Mouse (Mus musculus) neural tube, embryonic 15.5 days (tissue): ENCODE measurements at regions not wholly inside any gene's neighbourhood (a gene's known extent, or its start where the extent isn't known, plus 50 kb on each side); places are given as distances from the start of the nearest gene placed in this dataset.

ENCODE experiments used
- ATAC-seq: fragments of 200-750 bp; cut with Nextera tagmentation; 2 replicates; pipeline ENCODE4 v1.8.0; 2017; ENCODE audit warnings: mild to moderate bottlenecking, moderate TSS enrichment, moderate library complexity; ENCODE audit not compliant: low FRiP score
- H3K27ac ChIP-seq: fragments of 300-500 bp; sonication (generic); replicated peaks from 2 replicates; pipeline ENCODE4 v1.5.1; 2015; ENCODE audit warnings: mild to moderate bottlenecking, inconsistent platforms
- H3K27me3 ChIP-seq: fragments of 300-500 bp; sonication (generic); replicated peaks from 2 replicates; pipeline ENCODE4 v1.6.1; 2015; ENCODE audit warnings: inconsistent platforms
- H3K36me3 ChIP-seq: fragments of 300-500 bp; sonication (generic); 2 replicates; pipeline ENCODE4 v1.6.1; 2015; ENCODE audit warnings: inconsistent platforms
- H3K4me1 ChIP-seq: fragments of 300-500 bp; sonication (generic); 2 replicates; pipeline ENCODE4 v1.6.1; 2015; ENCODE audit warnings: inconsistent platforms
- H3K4me2 ChIP-seq: fragments of 300-500 bp; sonication (generic); 2 replicates; pipeline ENCODE4 v1.6.1; 2015; ENCODE audit warnings: inconsistent platforms, mild to moderate bottlenecking, moderate library complexity
- H3K4me3 ChIP-seq: fragments of 300-500 bp; sonication (generic); replicated peaks from 2 replicates; pipeline ENCODE4 v1.5.1; 2015; ENCODE audit warnings: mild to moderate bottlenecking, inconsistent platforms
- H3K9ac ChIP-seq: fragments of 300-500 bp; sonication (generic); replicated peaks from 2 replicates; pipeline ENCODE4 v1.6.1; 2015; ENCODE audit warnings: mild to moderate bottlenecking, inconsistent platforms
- H3K9me3 ChIP-seq: fragments of 300-500 bp; sonication (generic); replicated peaks from 2 replicates; pipeline ENCODE4 v1.6.1; 2016; ENCODE audit warnings: inconsistent platforms
- WGBS: fragments of 180-500 bp; shearing (Covaris S2); methylation state at CpG from one replicate; pipeline ENCODE4 v1.1.7; 2015; ENCODE audit warnings: mixed read lengths; 5-methylcytosine and 5-hydroxymethylcytosine counted together

DNA sequence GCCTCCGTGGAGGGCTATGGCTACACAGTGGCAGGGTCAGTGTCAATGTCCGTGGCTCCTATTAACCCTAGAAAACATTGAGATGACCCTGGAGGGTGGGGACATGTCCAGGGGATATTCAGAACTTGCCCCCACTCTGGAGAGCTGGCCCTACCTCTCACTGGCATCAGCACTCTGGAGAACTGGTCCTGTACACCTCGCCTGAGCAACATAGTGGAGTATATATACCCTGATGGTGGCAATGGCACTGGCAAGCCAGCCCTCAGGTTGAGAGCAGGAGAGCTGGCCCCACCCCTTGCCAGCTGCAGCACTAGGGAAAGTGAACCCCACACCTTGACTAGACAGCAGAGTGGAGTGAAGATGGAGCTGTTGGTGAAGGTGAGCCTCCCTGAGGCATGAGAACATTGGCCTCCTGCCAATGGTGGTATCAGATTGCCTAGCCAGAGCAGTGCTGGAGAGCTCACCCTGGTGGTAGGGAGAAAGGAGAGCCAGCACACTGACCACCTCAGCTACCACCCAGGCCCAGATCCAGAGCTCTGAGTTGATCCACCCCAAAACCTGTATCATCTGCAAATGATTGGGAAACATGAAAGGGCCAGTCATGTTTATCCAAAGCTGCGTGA lies 64.5 kb upstream of the Mad2l1 start:
- no peaks in the 10 kb centered on the region for H3K36me3 ChIP-seq
- no peak overlapping the region for H3K4me2 ChIP-seq
- H3K9me3 ChIP-seq, result no peaks in the 10 kb centered on the region
- H3K27me3 ChIP-seq, result no peaks in the 10 kb centered on the region
- no peak for ATAC-seq
- H3K27ac ChIP-seq, result no peak overlapping the region
- no peak overlapping the region for H3K4me3 ChIP-seq
- H3K4me1 ChIP-seq, result no peaks in the 10 kb centered on the region
- H3K9ac ChIP-seq, result no peak overlapping the region
- WGBS, result 91% methylated on average over 4 of the region's 4 CpGs

DNA sequence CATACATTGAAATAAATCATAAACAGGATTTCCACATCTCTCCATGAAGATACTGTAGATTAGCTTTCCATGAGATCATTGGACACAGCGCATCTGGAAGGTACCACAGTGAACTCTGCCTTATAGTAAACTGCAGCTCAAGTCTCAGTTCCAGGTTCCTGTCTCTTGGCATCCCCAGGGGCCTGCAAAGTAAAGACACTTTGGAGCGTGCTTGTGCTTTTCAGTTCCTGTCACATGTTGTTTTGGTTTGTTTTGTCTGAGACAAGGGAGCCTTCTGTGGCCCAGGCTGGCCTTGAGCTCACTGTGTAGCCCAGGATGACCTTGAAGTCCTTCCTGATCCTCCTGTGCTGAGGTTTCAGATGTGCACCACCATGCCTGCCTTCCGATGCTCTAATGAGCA lies 63.4 kb upstream of the Mad2l1 start:
- Histone ChIP-seq H3K4me3 (no peak overlapping the region), H3K9me3 (no peaks in the 10 kb centered on the region), H3K36me3 (no peaks in the 10 kb centered on the region), H3K4me2 (no peak overlapping the region), H3K27ac (no peak overlapping the region), H3K9ac (no peak overlapping the region), H3K4me1 (no peaks in the 10 kb centered on the region), H3K27me3 (no peaks in the 10 kb centered on the region)
- no peak for ATAC-seq
- WGBS, result 77% methylated on average over 3 of the region's 3 CpGs

- no peaks in the 10 kb centered on the region for H3K4me1 ChIP-seq
- no peak overlapping the region for H3K27ac ChIP-seq
- H3K27me3 ChIP-seq, result no peaks in the 10 kb centered on the region
- WGBS, result 81% methylated on average over 4 of the region's 4 CpGs
- no peaks in the 10 kb centered on the region for H3K36me3 ChIP-seq
- H3K4me2 ChIP-seq, result no peak overlapping the region
- no peaks in the 10 kb centered on the region for H3K9me3 ChIP-seq
- H3K9ac ChIP-seq, result no peak overlapping the region
- ATAC-seq, result no peak
- no peak overlapping the region for H3K4me3 ChIP-seq
These were observed 62.5 kb upstream of the Mad2l1 start for GRCm38 (mm10) chr6:66472697-66473096.

- H3K9me3 ChIP-seq, result no peaks in the 10 kb centered on the region
- H3K27me3 ChIP-seq, result no peaks in the 10 kb centered on the region
- H3K36me3 ChIP-seq, result no peaks in the 10 kb centered on the region
- H3K4me2 ChIP-seq, result no peak overlapping the region
- ATAC-seq, result no peak
- H3K27ac ChIP-seq, result no peak overlapping the region
- H3K4me1 ChIP-seq, result no peaks in the 10 kb centered on the region
- H3K9ac ChIP-seq, result no peak overlapping the region
- H3K4me3 ChIP-seq, result no peak overlapping the region
- WGBS, result 68% methylated on average over 5 of the region's 5 CpGs
These were observed 57.6 kb upstream of the Mad2l1 start for GRCm38 (mm10) chr6:66477575-66477974.

GRCm38 (mm10) chr6:66478326-66478964 lies 56.7 kb upstream of the Mad2l1 start:
- Histone ChIP-seq H3K4me2 (no peak overlapping the region), H3K27ac (no peak overlapping the region), H3K36me3 (no peaks in the 10 kb centered on the region), H3K9me3 (no peaks in the 10 kb centered on the region), H3K9ac (no peak overlapping the region), H3K27me3 (no peaks in the 10 kb centered on the region), H3K4me1 (no peaks in the 10 kb centered on the region), H3K4me3 (no peak overlapping the region)
- ATAC-seq, result no peak
- WGBS, result 72% methylated on average over 4 of the region's 4 CpGs

- Histone ChIP-seq H3K9ac (no peak overlapping the region), H3K27me3 (no peaks in the 10 kb centered on the region), H3K4me2 (no peak overlapping the region), H3K9me3 (no peaks in the 10 kb centered on the region), H3K4me1 (no peaks in the 10 kb centered on the region), H3K4me3 (no peak overlapping the region), H3K27ac (no peak overlapping the region), H3K36me3 (no peaks in the 10 kb centered on the region)
- no peak for ATAC-seq
- WGBS, result 91% methylated on average over 5 of the region's 5 CpGs
These were observed 55.6 kb upstream of the Mad2l1 start for GRCm38 (mm10) chr6:66479576-66479975.

DNA sequence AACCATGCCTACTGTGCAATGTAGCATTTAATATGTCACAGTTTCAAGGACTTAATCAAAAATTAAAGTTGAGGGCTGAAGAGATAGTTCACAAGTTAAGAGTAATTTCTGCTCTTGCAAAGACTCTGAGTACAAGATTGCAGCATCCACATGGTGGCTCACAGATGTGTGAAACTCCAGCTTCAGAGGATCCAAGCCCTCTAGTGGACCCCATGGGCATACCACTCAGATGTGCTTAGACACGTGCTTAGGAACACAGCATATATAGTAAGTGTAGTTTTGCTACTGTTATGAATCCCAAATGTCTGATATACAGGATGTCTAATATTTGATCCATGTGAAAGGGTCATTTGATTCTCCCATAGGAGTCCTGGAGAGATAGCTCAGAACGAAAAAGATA lies 55.0 kb upstream of the Mad2l1 start:
- Histone ChIP-seq H3K27ac (no peak overlapping the region), H3K4me2 (no peak overlapping the region), H3K27me3 (no peaks in the 10 kb centered on the region), H3K9me3 (no peaks in the 10 kb centered on the region), H3K9ac (no peak overlapping the region), H3K4me1 (no peaks in the 10 kb centered on the region), H3K4me3 (no peak overlapping the region), H3K36me3 (no peaks in the 10 kb centered on the region)
- 64% methylated on average over 2 of the region's 2 CpGs for WGBS
- no peak for ATAC-seq

- no peaks in the 10 kb centered on the region for H3K36me3 ChIP-seq
- no peaks in the 10 kb centered on the region for H3K9me3 ChIP-seq
- no peak overlapping the region for H3K27ac ChIP-seq
- H3K9ac ChIP-seq, result no peak overlapping the region
- no peaks in the 10 kb centered on the region for H3K27me3 ChIP-seq
- no peak for ATAC-seq
- WGBS, result 93% methylated on average over 3 of the region's 3 CpGs
- H3K4me1 ChIP-seq, result no peaks in the 10 kb centered on the region
- no peak overlapping the region for H3K4me3 ChIP-seq
- H3K4me2 ChIP-seq, result no peak overlapping the region
These were observed 52.4 kb upstream of the Mad2l1 start for GRCm38 (mm10) chr6:66482797-66483196.
